Mouse (Mus musculus) C2C12 (cell line): ENCODE data around the gene Abraxas1. TPM values are rescaled to one million over a fixed set of nuclear protein-coding genes. Genes with fewer than 3 reads are reported as not detected.

Experiments used
- H3K27me3 ChIP-seq: one replicate; pipeline ENCODE4 v1.6.1; 2011; ENCODE audit not compliant: control insufficient read depth, insufficient read depth, insufficient read length
- H3K36me3 ChIP-seq: one replicate; pipeline ENCODE4 v1.6.1; 2011; ENCODE audit not compliant: control insufficient read depth, insufficient read depth
- H3K4me3 ChIP-seq: one replicate; pipeline ENCODE4 v1.5.1; 2011; ENCODE audit warnings: mild to moderate bottlenecking, control low read depth; ENCODE audit not compliant: poor library complexity, insufficient read depth, severe bottlenecking
- H3K79me2 ChIP-seq: one replicate; pipeline ENCODE4 v1.6.1; 2011; ENCODE audit not compliant: control insufficient read depth, insufficient read depth
- H3K79me3 ChIP-seq: one replicate; pipeline ENCODE4 v1.6.1; 2011; ENCODE audit warnings: low read depth, control low read depth
- H3ac ChIP-seq: one replicate; pipeline ENCODE3; 2011; ENCODE audit warnings: low read depth; ENCODE audit not compliant: control insufficient read depth, insufficient read length
- CEBPB ChIP-seq: IDR thresholded peaks from one replicate; pipeline ENCODE4 v1.6.1; 2011; ENCODE audit warnings: low read depth, mild to moderate bottlenecking, control low read depth, moderate library complexity
- CTCF ChIP-seq: IDR thresholded peaks from one replicate; pipeline ENCODE4 v1.5.1; 2011; ENCODE audit not compliant: control insufficient read depth, insufficient read depth, insufficient read length
- FOSL1 ChIP-seq: IDR thresholded peaks from one replicate; pipeline ENCODE4 v1.8.0; 2011; ENCODE audit warnings: mild to moderate bottlenecking, low read length; ENCODE audit not compliant: poor library complexity, insufficient read depth, severe bottlenecking
- MAX ChIP-seq: IDR thresholded peaks from one replicate; pipeline ENCODE4 v1.6.1; 2011; ENCODE audit warnings: mild to moderate bottlenecking, control low read depth
- MYOG ChIP-seq: IDR thresholded peaks from one replicate; pipeline ENCODE4 v1.6.1; 2011; ENCODE audit not compliant: control insufficient read depth, insufficient read length; ENCODE audit errors: extremely low read depth
- USF1 ChIP-seq: IDR thresholded peaks from one replicate; pipeline ENCODE4 v1.6.1; 2011; ENCODE audit warnings: low read depth, mild to moderate bottlenecking, control low read depth, moderate library complexity
- polyA plus RNA-seq: library from polyadenylated mRNA; unstranded; fragments of >200 nt; fragmentation: generic; extraction: Trizol; gene quantifications from one replicate; pipeline ENCODE4 v1.2.1, GENCODE M21; 2012; ENCODE audit warnings: missing spikeins

Gene Abraxas1
- polyA plus RNA-seq, 1 experiment = 5.7 TPM

DNA sequence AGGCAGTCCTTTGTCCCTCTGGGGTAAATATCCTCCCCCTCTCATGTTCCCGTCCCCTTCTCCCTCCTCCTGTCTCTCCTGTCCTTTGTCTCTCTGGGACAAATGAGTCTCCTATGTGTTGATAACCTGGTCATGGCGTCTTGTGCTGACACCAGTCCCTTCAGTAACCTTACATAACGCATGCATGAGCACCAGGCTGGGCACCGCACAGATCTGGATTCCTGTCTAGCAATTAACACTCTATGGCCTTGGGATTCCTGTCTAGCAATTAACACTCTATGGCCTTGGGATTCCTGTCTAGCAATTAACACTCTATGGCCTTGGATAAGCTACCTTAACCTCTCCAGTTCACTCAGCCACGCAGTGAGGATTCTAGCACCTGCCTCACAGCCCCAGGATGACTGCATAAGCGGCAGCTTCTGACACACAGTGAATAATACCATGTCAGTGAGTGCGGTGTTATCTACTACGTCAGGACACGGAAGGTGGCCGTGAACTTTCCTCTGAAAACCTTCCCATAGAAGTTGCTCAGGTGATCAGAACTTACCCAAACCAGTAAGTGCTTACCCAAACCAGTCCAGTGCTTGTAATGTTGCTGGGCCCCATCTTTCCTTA, 60.6 kb downstream of the Abraxas1 start:
- TF ChIP-seq CTCF (no peak), CEBPB (no peak), USF1 (no peak)
- Histone ChIP-seq H3K4me3 (no peak overlapping the region), H3K27me3 (no peaks in the 10 kb centered on the region), H3K36me3 (peaks cover 8% of the 10 kb centered on the region), H3K79me3 (no peaks in the 10 kb centered on the region), H3ac (no peak overlapping the region), H3K79me2 (no peaks in the 10 kb centered on the region)

DNA sequence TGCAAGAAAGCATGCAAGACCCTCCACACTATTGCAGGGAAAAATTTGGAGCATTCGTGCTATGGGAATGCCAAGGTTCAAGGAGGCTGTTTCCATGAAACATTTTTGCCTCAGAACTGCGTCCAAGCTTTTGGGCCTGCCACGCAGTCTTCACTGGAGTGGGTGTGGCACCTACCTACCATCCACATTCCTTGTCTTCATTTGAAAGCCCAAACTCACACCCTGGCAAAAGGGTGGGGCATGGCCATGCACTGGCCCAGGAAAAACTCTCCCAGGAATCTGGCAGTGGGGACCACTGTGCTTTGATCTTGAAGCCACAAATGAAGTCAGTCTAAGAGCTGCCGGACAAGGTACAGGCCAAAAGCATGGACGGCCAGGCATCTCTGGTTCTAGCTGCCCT, 62.6 kb downstream of the Abraxas1 start:
- TF ChIP-seq CTCF (no peak), MYOG (no peak), USF1 (no peak), FOSL1 (no peak), MAX (no peak), CEBPB (no peak)
- Histone ChIP-seq H3K79me3 (no peaks in the 10 kb centered on the region), H3K27me3 (peaks cover 3% of the 10 kb centered on the region)

More for the DNA sequence above, 62.6 kb downstream of the Abraxas1 start:
- no peak overlapping the region for H3ac ChIP-seq
- no peaks in the 10 kb centered on the region for H3K79me2 ChIP-seq
- H3K36me3 ChIP-seq = no peaks in the 10 kb centered on the region
- H3K4me3 ChIP-seq = no peak overlapping the region

Other genes with a start within 250 kb of the Abraxas1 start
- 35.8 TPM for gene Plac8, start 248.7 kb downstream of the Abraxas1 start, polyA plus RNA-seq
- 25.0 TPM for gene Coq2, start 145.8 kb downstream of the Abraxas1 start, polyA plus RNA-seq
- gene Hpse, start 101.2 kb downstream of the Abraxas1 start, polyA plus RNA-seq = 0.44 TPM
- 10.6 TPM for gene Helq, start 22.4 kb downstream of the Abraxas1 start, polyA plus RNA-seq
- 80.6 TPM for gene Mrps18c, start 22.3 kb downstream of the Abraxas1 start, polyA plus RNA-seq
- 1.1 TPM for gene Gpat3, start 24.7 kb upstream of the Abraxas1 start, polyA plus RNA-seq